Mouse (Mus musculus) CH12.LX (cell line): Measurements from ENCODE around the gene Suclg2. TPM values are rescaled to one million over a fixed set of nuclear protein-coding genes. Genes with fewer than 3 reads are reported as not detected.

Experiments
- DNase-seq: peaks from one replicate; pipeline ENCODE4 v3.0.0-alpha.2; 2013; ENCODE audit errors: extremely low read depth
- H3K27ac ChIP-seq: 2 replicates; pipeline ENCODE4 v1.5.1; 2012; ENCODE audit warnings: low read depth, mild to moderate bottlenecking, control low read depth, moderate library complexity; ENCODE audit not compliant: insufficient read depth
- H3K27me3 ChIP-seq: replicated peaks from 2 replicates; pipeline ENCODE3; 2012; ENCODE audit warnings: inconsistent platforms
- H3K36me3 ChIP-seq, 2 experiments: replicated peaks in 1 of 2; 2 replicates each; pipeline versions ENCODE3 to v1.6.1; 2012; ENCODE audit warnings: inconsistent platforms in 1 of 2, low read length in 1 of 2, mild to moderate bottlenecking in 1 of 2, mixed read lengths in 1 of 2, moderate library complexity in 1 of 2; ENCODE audit not compliant: control insufficient read depth in 1 of 2, insufficient read depth in 1 of 2
- H3K4me1 ChIP-seq, 2 experiments: 2 replicates each; pipeline ENCODE4 v1.6.1; 2012; ENCODE audit warnings: inconsistent platforms in 1 of 2, moderate library complexity in 1 of 2; ENCODE audit not compliant: insufficient read depth in 2 of 2, control insufficient read depth in 1 of 2
- H3K4me2 ChIP-seq: 2 replicates; pipeline ENCODE4 v1.6.1; 2012; ENCODE audit warnings: low read depth, mild to moderate bottlenecking, control low read depth; ENCODE audit not compliant: poor library complexity, insufficient read depth, severe bottlenecking
- H3K4me3 ChIP-seq, 3 experiments: fragments of 150-350 bp in 1 of 3; sonication (generic) in 1 of 3; replicated peaks in 1 of 3; 2 replicates each; pipeline versions ENCODE3 to v1.5.1; 2011 to 2012; ENCODE audit warnings: low read depth in 2 of 3, low read length in 2 of 3, mild to moderate bottlenecking in 2 of 3, moderate library complexity in 2 of 3, control low read depth in 1 of 3, improper control_type of control experiment in 1 of 3, inconsistent platforms in 1 of 3, mixed read lengths in 1 of 3; ENCODE audit not compliant: poor library complexity in 1 of 3
- H3K79me2 ChIP-seq: replicated peaks from 2 replicates; pipeline ENCODE4 v1.6.1; 2012; ENCODE audit warnings: mild to moderate bottlenecking, moderate library complexity; ENCODE audit not compliant: control insufficient read depth, poor library complexity, insufficient read depth, severe bottlenecking; ENCODE audit errors: extremely low read depth
- H3K9ac ChIP-seq: 2 replicates; pipeline ENCODE4 v1.6.1; 2012; ENCODE audit warnings: low read depth, mild to moderate bottlenecking, control low read depth, moderate library complexity; ENCODE audit not compliant: insufficient read depth
- H3K9me3 ChIP-seq: replicated peaks from 2 replicates; pipeline ENCODE3; 2012; ENCODE audit warnings: low read length, inconsistent platforms, mixed read lengths
- BHLHE40 ChIP-seq: IDR thresholded peaks from 2 replicates; pipeline ENCODE4 v1.6.1; 2011; ENCODE audit warnings: mild to moderate bottlenecking, low read depth, low read length, improper control_type of control experiment
- CHD1 ChIP-seq: IDR thresholded peaks from 2 replicates; pipeline ENCODE4 v1.6.1; 2012; ENCODE audit warnings: low read depth, low read length, improper control_type of control experiment, inconsistent platforms
- CTCF ChIP-seq, 2 experiments: IDR thresholded peaks in 1 of 2; conservative IDR thresholded peaks in 1 of 2; 2 replicates each; pipeline ENCODE4 v1.5.1; 2011 to 2012; ENCODE audit warnings: low read depth in 2 of 2, low read length in 2 of 2, improper control_type of control experiment in 1 of 2, inconsistent platforms in 1 of 2, mild to moderate bottlenecking in 1 of 2, moderate library complexity in 1 of 2
- E2F4 ChIP-seq: IDR thresholded peaks from 2 replicates; pipeline ENCODE4 v1.6.1; 2011; ENCODE audit warnings: low read depth, low read length, improper control_type of control experiment; ENCODE audit not compliant: insufficient replicate concordance
- EP300 ChIP-seq: IDR thresholded peaks from 2 replicates; pipeline ENCODE4 v1.6.1; 2011; ENCODE audit warnings: low read length, improper control_type of control experiment
- ETS1 ChIP-seq: conservative IDR thresholded peaks from 2 replicates; pipeline ENCODE4 v1.6.1; 2012; ENCODE audit warnings: low read depth, mild to moderate bottlenecking, inconsistent platforms, low read length, improper control_type of control experiment, moderate library complexity
- GABPA ChIP-seq: IDR thresholded peaks from 2 replicates; pipeline ENCODE4 v1.6.1; 2012; ENCODE audit warnings: low read depth, low read length, improper control_type of control experiment, inconsistent platforms; ENCODE audit not compliant: insufficient replicate concordance
- HCFC1 ChIP-seq: IDR thresholded peaks from 2 replicates; pipeline ENCODE4 v1.6.1; 2012; ENCODE audit warnings: low read depth, mild to moderate bottlenecking, inconsistent platforms, low read length, improper control_type of control experiment
- IRF4 ChIP-seq: IDR thresholded peaks from 2 replicates; pipeline ENCODE4 v1.6.1; 2014; ENCODE audit warnings: low read depth, mild to moderate bottlenecking, inconsistent platforms, low read length, improper control_type of control experiment
- JUN ChIP-seq: IDR thresholded peaks from 2 replicates; pipeline ENCODE4 v1.6.1; 2011; ENCODE audit warnings: low read depth, mild to moderate bottlenecking, low read length, improper control_type of control experiment, moderate library complexity; ENCODE audit not compliant: insufficient read depth
- JUND ChIP-seq: conservative IDR thresholded peaks from 2 replicates; pipeline ENCODE4 v1.6.1; 2011; ENCODE audit warnings: low read depth, low read length, improper control_type of control experiment
- KAT2A ChIP-seq: IDR thresholded peaks from 2 replicates; pipeline ENCODE4 v1.6.1; 2012; ENCODE audit warnings: low read length, improper control_type of control experiment, inconsistent platforms; ENCODE audit not compliant: insufficient replicate concordance
- MEF2A ChIP-seq: IDR thresholded peaks from 2 replicates; pipeline ENCODE4 v1.6.1; 2014; ENCODE audit warnings: low read depth, mild to moderate bottlenecking, inconsistent platforms, low read length, improper control_type of control experiment, borderline replicate concordance
- MXI1 ChIP-seq: IDR thresholded peaks from 2 replicates; pipeline ENCODE4 v1.6.1; 2011; ENCODE audit warnings: mild to moderate bottlenecking, low read depth, low read length, improper control_type of control experiment
- MYC ChIP-seq: IDR thresholded peaks from 2 replicates; pipeline ENCODE4 v1.6.1; 2011; ENCODE audit warnings: low read depth, mild to moderate bottlenecking, improper control_type of control experiment, low read length
- PAX5 ChIP-seq: IDR thresholded peaks from 2 replicates; pipeline ENCODE4 v1.6.1; 2012; ENCODE audit warnings: low read length, inconsistent platforms, mixed read lengths
- POLR2A ChIP-seq: IDR thresholded peaks from 2 replicates; pipeline ENCODE4 v1.6.1; 2011; ENCODE audit warnings: low read depth, mild to moderate bottlenecking, improper control_type of control experiment, low read length
- RAD21 ChIP-seq: IDR thresholded peaks from 2 replicates; pipeline ENCODE4 v1.6.1; 2011; ENCODE audit warnings: low read depth, mild to moderate bottlenecking, low read length, improper control_type of control experiment, moderate library complexity
- SIN3A ChIP-seq: IDR thresholded peaks from 2 replicates; pipeline ENCODE4 v1.6.1; 2012; ENCODE audit warnings: low read length, improper control_type of control experiment, inconsistent platforms
- SMC3 ChIP-seq: IDR thresholded peaks from 2 replicates; pipeline ENCODE4 v1.6.1; 2011; ENCODE audit warnings: low read depth, low read length, improper control_type of control experiment
- TCF12 ChIP-seq: IDR thresholded peaks from 2 replicates; pipeline ENCODE4 v1.6.1; 2014; ENCODE audit warnings: low read depth, mild to moderate bottlenecking, inconsistent platforms, low read length, improper control_type of control experiment
- UBTF ChIP-seq: IDR thresholded peaks from 2 replicates; pipeline ENCODE4 v1.6.1; 2012; ENCODE audit warnings: low read depth, mild to moderate bottlenecking, inconsistent platforms, low read length, improper control_type of control experiment, moderate library complexity
- USF1 ChIP-seq: IDR thresholded peaks from 2 replicates; pipeline ENCODE4 v1.6.1; 2014; ENCODE audit warnings: low read depth, mild to moderate bottlenecking, inconsistent platforms, low read length, improper control_type of control experiment
- ZKSCAN1 ChIP-seq: IDR thresholded peaks from 2 replicates; pipeline ENCODE4 v1.6.1; 2012; ENCODE audit warnings: low read depth, inconsistent platforms, low read length, improper control_type of control experiment, borderline replicate concordance
- ZMIZ1 ChIP-seq: IDR thresholded peaks from 2 replicates; pipeline ENCODE4 v1.6.1; 2012; ENCODE audit warnings: low read depth, mild to moderate bottlenecking, inconsistent platforms, low read length, improper control_type of control experiment
- dilution Hi-C: fragments of 300-500 bp; cut with MboI; formaldehyde crosslinking; loops from 2 replicates; pipeline ENCODE4 v1.14.3; 2020; ENCODE audit warnings: low sequenced_read_pairs; ENCODE audit not compliant: extremely low pct_unique_long_range_greater_than_20kb, extremely low pct_ligation_motif_present
- in situ Hi-C: fragments of 300-500 bp; cut with MboI; formaldehyde crosslinking; loops from 3 replicates; pipeline ENCODE4 v1.14.3; 2019; ENCODE audit warnings: low sequenced_read_pairs, low pct_ligation_motif_present, low pct_unique_long_range_greater_than_20kb, mixed read lengths
- polyA plus RNA-seq: library from polyadenylated mRNA; unstranded; fragments of >175 nt; gene quantifications from 2 replicates; pipeline ENCODE4 v1.2.1, GENCODE M21; 2012; ENCODE audit warnings: low read depth; ENCODE audit not compliant: insufficient read length
- total RNA-seq, 2 experiments: library from RNA; depleted of rRNA; stranded (reverse); fragments of 300-350 nt in 1 of 2; fragments of >200 nt in 1 of 2; gene quantifications; 2 replicates each; pipeline ENCODE4 v1.2.3; 2012 to 2014

The Suclg2 gene
- total and polyA plus RNA-seq, 3 experiments, result 46.5 to 86.2 (median 48.3) TPM

DNA sequence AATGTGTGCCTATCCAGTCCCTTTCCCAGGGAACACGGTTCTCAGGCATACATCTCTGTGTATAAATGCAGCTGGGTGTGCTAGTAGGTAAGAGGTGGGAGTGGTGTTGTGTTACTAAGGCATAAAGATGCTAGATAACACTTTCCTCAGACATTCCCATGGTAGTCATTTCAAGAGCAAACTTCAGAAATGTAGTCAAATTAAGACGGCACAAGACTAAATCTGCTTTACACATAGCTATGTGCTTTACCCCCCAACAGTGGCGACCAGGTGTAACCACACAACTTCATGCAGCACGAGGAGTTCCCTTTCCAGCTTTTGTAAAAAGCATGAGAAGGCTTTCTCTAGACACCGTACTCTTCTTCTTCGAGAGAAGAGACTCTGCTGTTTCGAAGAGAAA, 89.5 kb downstream of the Suclg2 start:
- no peaks in the 10 kb centered on the region for H3K79me2 ChIP-seq
- in situ Hi-C loops, result no loop called here
- no peaks in the 10 kb centered on the region for H3K9me3 ChIP-seq
- dilution Hi-C loops, result no loop called here
- no peak for TF ChIP-seq SMC3
- TF ChIP-seq HCFC1, result no peak
- no peak for TF ChIP-seq KAT2A
- TF ChIP-seq JUN, result peak; percentile 54; the same call in 1 of the 2 replicates
- TF ChIP-seq TCF12, result peak; percentile 24; the same call in 1 of the 2 replicates
- no peak for TF ChIP-seq PAX5
- peak; percentile 75 for TF ChIP-seq ETS1
- TF ChIP-seq ZKSCAN1, result no peak
- no peak for TF ChIP-seq ZMIZ1
- TF ChIP-seq JUND, result peak; percentile 67
- TF ChIP-seq RAD21, result no peak
- no peak for TF ChIP-seq UBTF
- 0 out of 2 replicates have a peak, but pooled peaks have one; percentile 34 for TF ChIP-seq MEF2A
- no peak for TF ChIP-seq POLR2A
- no peak for TF ChIP-seq CTCF (conservative IDR thresholded peaks at IDR 0.05 in 1 of 2, IDR thresholded peaks at IDR 0.05 in 1 of 2; ENCODE audit: low read depth in 2 of 2, low read length in 2 of 2)
- TF ChIP-seq IRF4, result peak; percentile 77
- 0 out of 2 replicates have a peak, but pooled peaks have one; percentile 32 for TF ChIP-seq MYC
- no peak for TF ChIP-seq SIN3A
- TF ChIP-seq USF1, result no peak
- peak; percentile 75 for TF ChIP-seq EP300
- TF ChIP-seq GABPA, result no peak
- TF ChIP-seq BHLHE40, result peak; percentile 90
- TF ChIP-seq, all 38 proteins: peak for 9
- no peak overlapping the region for H3K4me3 ChIP-seq
- H3K9ac ChIP-seq, result no peak overlapping the region
- no peaks in the 10 kb centered on the region for H3K27me3 ChIP-seq
- peaks cover 0 to 18% of the 10 kb centered on the region in 2 experiments for H3K36me3 ChIP-seq
- peak; percentile 55 for DNase-seq
- no peak overlapping the region; the same call in 1 of the 2 replicates for H3K27ac ChIP-seq
- H3K4me2 ChIP-seq, result peak overlapping the region; percentile 50; the same call in 1 of the 2 replicates
- H3K4me1 ChIP-seq, result peaks cover 10 to 43% of the 10 kb centered on the region in 2 experiments; a peak in 3 of 4 replicates

GRCm38 (mm10) chr6:95621821-95622220, 96.8 kb downstream of the Suclg2 start:
- in situ Hi-C loops (no loop called here), dilution Hi-C loops (no loop called here)
- DNase-seq, result no peak

More at GRCm38 (mm10) chr6:95621821-95622220, 96.8 kb downstream of the Suclg2 start:
- Histone ChIP-seq H3K27ac (no peak overlapping the region), H3K36me3 (peaks cover 0 to 37% of the 10 kb centered on the region in 2 experiments), H3K4me1 (peaks cover 3 to 17% of the 10 kb centered on the region in 2 experiments; a peak in 3 of 4 replicates), H3K4me2 (no peak overlapping the region), H3K9me3 (no peaks in the 10 kb centered on the region), H3K79me2 (no peaks in the 10 kb centered on the region), H3K4me3 (no peak overlapping the region), H3K9ac (no peak overlapping the region), H3K27me3 (no peaks in the 10 kb centered on the region)
- TF ChIP-seq CHD1, result no peak
- no peak for TF ChIP-seq E2F4
- peak; percentile 43; the same call in 1 of the 2 replicates for TF ChIP-seq MXI1
- TF ChIP-seq RAD21, result no peak
- no peak for TF ChIP-seq IRF4
